Mouse (Mus musculus) E14TG2a.4 (cell line): Measurements from ENCODE around the gene Plekhs1.

Experiments
- H3K27me3 ChIP-seq: 2 replicates; pipeline ENCODE4 v1.6.1; 2014; ENCODE audit warnings: low read length, control low read depth; ENCODE audit not compliant: insufficient read depth
- H3K36me3 ChIP-seq: 2 replicates; pipeline ENCODE4 v1.6.1; 2014; ENCODE audit warnings: low read length, control low read depth; ENCODE audit not compliant: insufficient read depth
- H3K4me1 ChIP-seq: replicated peaks from 2 replicates; pipeline ENCODE4 v1.6.1; 2014; ENCODE audit warnings: low read depth, low read length, control low read depth
- H3K4me3 ChIP-seq: replicated peaks from 2 replicates; pipeline ENCODE4 v1.5.1; 2014; ENCODE audit warnings: mild to moderate bottlenecking, low read length
- H3K9me3 ChIP-seq: 2 replicates; pipeline ENCODE4 v1.6.1; 2014; ENCODE audit warnings: low read length, control low read depth
- CTCF ChIP-seq: conservative IDR thresholded peaks from 2 replicates; pipeline ENCODE4 v1.5.1; 2014; ENCODE audit warnings: low read length
- NANOG ChIP-seq: IDR thresholded peaks from 2 replicates; pipeline ENCODE4 v1.6.1; 2014; ENCODE audit warnings: borderline replicate concordance, low read length, mixed read lengths
- POU5F1 ChIP-seq: IDR thresholded peaks from 2 replicates; pipeline ENCODE4 v1.6.1; 2014; ENCODE audit warnings: low read length, borderline replicate concordance

The Plekhs1 gene

GRCm38 (mm10) chr19:56462786-56463185, 1.3 kb downstream of the Plekhs1 start:
- no peak for TF ChIP-seq NANOG
- H3K4me1 ChIP-seq, result no peaks in the 10 kb centered on the region
- no peaks in the 10 kb centered on the region; the same call in none of the 2 replicates for H3K27me3 ChIP-seq
- H3K9me3 ChIP-seq, result no peaks in the 10 kb centered on the region
- H3K4me3 ChIP-seq, result no peak overlapping the region
- no peaks in the 10 kb centered on the region for H3K36me3 ChIP-seq

- Histone ChIP-seq H3K4me3 (no peak overlapping the region), H3K4me1 (no peaks in the 10 kb centered on the region)
Observed at GRCm38 (mm10) chr19:56466486-56466885, 5.0 kb downstream of the Plekhs1 start.

DNA sequence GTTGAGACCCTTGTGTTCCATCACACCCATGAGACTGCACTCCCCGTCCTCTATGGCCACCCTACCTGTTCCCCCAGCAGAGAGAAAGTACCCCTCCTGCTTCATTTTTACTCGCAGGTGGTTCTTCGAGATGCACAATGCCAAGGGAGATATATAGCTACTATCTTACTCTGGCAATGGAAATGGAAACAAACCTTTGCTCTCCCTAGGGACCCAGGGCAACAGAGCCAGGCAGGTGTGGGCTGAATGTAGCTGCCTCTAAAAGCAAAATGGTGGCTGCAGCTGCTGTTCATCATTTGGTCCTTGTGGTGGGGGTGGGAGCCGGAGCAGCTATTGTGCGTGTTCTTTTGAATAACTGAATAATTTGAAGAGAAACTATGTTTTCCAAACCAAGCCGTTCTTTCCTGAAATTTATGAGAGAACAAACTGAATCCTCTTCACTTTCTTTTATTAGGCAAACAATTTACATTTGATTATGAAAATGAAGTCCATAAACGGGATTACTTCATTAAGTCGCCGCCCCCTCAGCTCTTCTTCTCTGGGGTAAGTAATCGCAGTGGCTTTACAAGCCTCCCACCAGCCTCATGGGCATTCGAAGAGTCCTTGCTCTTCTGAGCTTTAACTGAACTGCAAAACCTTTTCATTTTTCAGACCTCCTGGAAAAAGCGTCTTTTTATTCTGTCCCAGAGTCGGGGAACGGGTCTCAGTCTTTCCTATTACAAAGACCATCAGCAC, 9.0 kb downstream of the Plekhs1 start:
- Histone ChIP-seq H3K27me3 (peaks cover 7% of the 10 kb centered on the region; the same call in 1 of the 2 replicates), H3K9me3 (no peaks in the 10 kb centered on the region), H3K4me3 (no peak overlapping the region), H3K4me1 (peaks cover 15% of the 10 kb centered on the region), H3K36me3 (no peaks in the 10 kb centered on the region)
- TF ChIP-seq NANOG (no peak), CTCF (no peak), POU5F1 (no peak)

More at GRCm38 (mm10) chr19:56466486-56466885, 5.0 kb downstream of the Plekhs1 start:
- Histone ChIP-seq H3K9me3 (no peaks in the 10 kb centered on the region), H3K27me3 (no peaks in the 10 kb centered on the region; the same call in none of the 2 replicates), H3K36me3 (no peaks in the 10 kb centered on the region)
- TF ChIP-seq NANOG, result no peak
- TF ChIP-seq CTCF, result no peak
- TF ChIP-seq POU5F1, result no peak

DNA sequence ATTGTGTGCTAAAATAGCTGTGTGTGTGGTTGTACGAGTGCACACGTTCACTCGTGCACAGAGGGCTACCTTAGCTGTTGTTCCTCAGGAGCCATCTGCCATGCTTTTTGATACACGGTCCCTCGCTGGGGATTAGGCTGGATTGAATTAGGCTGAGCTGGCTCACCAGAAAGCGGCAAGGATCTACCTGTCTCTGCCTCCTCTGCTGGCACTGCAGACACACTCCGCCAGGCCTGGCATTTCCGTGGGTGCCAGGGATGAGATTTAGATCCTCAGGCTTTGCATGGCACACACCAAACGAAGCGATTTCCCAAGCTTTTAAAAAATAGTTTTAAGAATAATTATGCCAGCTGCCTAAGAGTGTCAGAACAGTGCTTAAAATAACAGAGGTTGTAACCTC, 10.5 kb downstream of the Plekhs1 start:
- Histone ChIP-seq H3K9me3 (no peaks in the 10 kb centered on the region), H3K4me3 (no peak overlapping the region), H3K36me3 (no peaks in the 10 kb centered on the region), H3K4me1 (peaks cover 20% of the 10 kb centered on the region), H3K27me3 (peaks cover 12% of the 10 kb centered on the region; the same call in 1 of the 2 replicates)
- no peak for TF ChIP-seq NANOG
- no peak for TF ChIP-seq CTCF
- TF ChIP-seq POU5F1, result no peak

DNA sequence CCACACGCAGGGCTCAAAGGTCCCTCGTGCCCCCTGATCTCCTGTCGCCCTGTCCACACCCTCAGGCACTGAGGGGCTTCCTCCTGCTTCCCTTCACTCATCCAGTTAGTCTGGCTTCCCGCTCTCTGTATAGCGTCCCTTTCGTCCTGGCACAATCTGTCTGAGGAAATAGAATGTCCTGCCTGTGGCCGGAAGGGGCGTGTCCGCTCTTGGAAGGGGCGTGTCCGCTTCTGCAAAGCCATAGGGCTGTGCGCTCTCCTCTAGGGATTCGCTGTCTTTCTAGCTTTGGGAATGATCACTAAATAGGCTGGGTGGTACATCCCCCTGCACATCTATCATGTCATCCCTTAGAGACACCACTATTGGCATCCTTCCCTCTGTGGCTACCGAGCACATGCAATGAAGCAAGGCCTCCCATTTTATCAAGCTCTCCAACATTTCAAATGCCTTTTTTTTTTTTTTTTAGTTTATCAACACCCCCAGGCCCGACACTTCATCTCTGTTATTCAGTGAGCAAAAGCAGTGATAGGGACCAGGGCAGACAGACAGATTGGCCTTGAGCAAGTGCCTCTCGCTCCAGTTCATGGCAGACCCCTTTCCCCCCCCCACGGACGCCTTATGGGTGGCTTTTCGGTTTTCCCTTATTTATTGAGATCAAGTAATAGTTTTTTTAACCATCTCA, 13.6 kb downstream of the Plekhs1 start:
- peak overlapping the region; percentile 80 for H3K4me3 ChIP-seq
- H3K27me3 ChIP-seq, result peaks cover 12% of the 10 kb centered on the region; the same call in 1 of the 2 replicates
- no peaks in the 10 kb centered on the region for H3K9me3 ChIP-seq
- H3K4me1 ChIP-seq, result peaks cover 30% of the 10 kb centered on the region
- TF ChIP-seq CTCF (no peak), NANOG (no peak), POU5F1 (no peak)
- no peaks in the 10 kb centered on the region for H3K36me3 ChIP-seq

DNA sequence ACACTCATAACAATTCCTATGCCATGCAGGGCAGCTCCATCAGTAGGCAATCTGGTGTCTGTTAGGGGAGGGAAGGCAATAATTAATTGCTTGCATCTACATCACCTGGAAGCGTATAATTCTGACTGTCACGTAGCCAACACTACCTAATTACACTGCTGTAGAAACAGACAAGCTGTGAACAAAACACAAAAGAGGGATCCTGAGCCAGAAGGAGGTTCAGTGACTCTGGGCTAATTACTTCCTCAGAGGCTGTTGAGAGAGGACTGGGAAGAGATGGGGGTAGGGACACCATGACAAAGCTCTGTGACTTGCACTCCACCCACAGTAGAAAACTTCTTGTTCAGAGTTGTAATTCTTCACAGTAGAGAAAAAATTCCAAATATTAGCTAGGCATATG, 15.1 kb downstream of the Plekhs1 start:
- TF ChIP-seq POU5F1 (no peak), CTCF (no peak), NANOG (no peak)
- peaks cover 12% of the 10 kb centered on the region; the same call in 1 of the 2 replicates for H3K27me3 ChIP-seq
- H3K4me1 ChIP-seq, result peaks cover 30% of the 10 kb centered on the region
- H3K4me3 ChIP-seq, result no peak overlapping the region
- H3K9me3 ChIP-seq, result no peaks in the 10 kb centered on the region
- no peaks in the 10 kb centered on the region for H3K36me3 ChIP-seq

- peaks cover 30% of the 10 kb centered on the region for H3K4me1 ChIP-seq
Observed at GRCm38 (mm10) chr19:56477253-56477652, 15.8 kb downstream of the Plekhs1 start.

GRCm38 (mm10) chr19:56477832-56478231, 16.4 kb downstream of the Plekhs1 start:
- TF ChIP-seq POU5F1 (no peak), CTCF (no peak), NANOG (no peak)
- Histone ChIP-seq H3K4me3 (no peak overlapping the region), H3K9me3 (no peaks in the 10 kb centered on the region), H3K4me1 (peaks cover 30% of the 10 kb centered on the region), H3K27me3 (peaks cover 8% of the 10 kb centered on the region; the same call in 1 of the 2 replicates), H3K36me3 (no peaks in the 10 kb centered on the region)

More at GRCm38 (mm10) chr19:56477253-56477652, 15.8 kb downstream of the Plekhs1 start:
- H3K9me3 ChIP-seq, result no peaks in the 10 kb centered on the region
- no peaks in the 10 kb centered on the region for H3K36me3 ChIP-seq
- TF ChIP-seq NANOG, result no peak
- no peak for TF ChIP-seq POU5F1
- no peak overlapping the region for H3K4me3 ChIP-seq
- H3K27me3 ChIP-seq, result peaks cover 10% of the 10 kb centered on the region; the same call in 1 of the 2 replicates
